Mouse (Mus musculus): Measurements from ENCODE around the gene 4930451I11Rik. TPM values are rescaled to one million over a fixed set of nuclear protein-coding genes. Genes with fewer than 3 reads are reported as not detected.

4930451I11Rik gene
- polyA plus RNA-seq, 1 experiment from 2014 or later: not detected

- WGBS: under 1% methylated on average over 21 of the region's 21 CpGs
- peak overlapping the region; percentile 35 for H3K4me3 ChIP-seq
Measured at GRCm38 (mm10) chr7:126832036-126832598, 678 bp upstream of the 4930451I11Rik start.

GRCm38 (mm10) chr7:126825952-126826351 is 5.5 kb downstream of the 4930451I11Rik start:
- WGBS: 69% methylated on average over 5 of the region's 5 CpGs

More at GRCm38 (mm10) chr7:126832036-126832598, 678 bp upstream of the 4930451I11Rik start:
- Histone ChIP-seq H3K36me3 (no peaks in the 10 kb centered on the region), H3K4me1 (peaks cover 9% of the 10 kb centered on the region), H3K27me3 (peaks cover 24% of the 10 kb centered on the region), H3K9me3 (no peaks in the 10 kb centered on the region), H3K4me2 (peak overlapping the region; percentile 57), H3K9ac (no peak overlapping the region), H3K27ac (no peak overlapping the region)
- ATAC-seq (ENCODE audit: insufficient number of reproducible peaks, insufficient read depth, low FRiP score, low TSS enrichment, low read depth): 0 out of 2 replicates have a peak, but pooled peaks have one; percentile 27

GRCm38 (mm10) chr7:126825403-126825802 is 6.0 kb downstream of the 4930451I11Rik start:
- 20% methylated on average over 8 of the region's 8 CpGs for WGBS
- Histone ChIP-seq H3K9ac (no peak overlapping the region), H3K27me3 (peaks cover 48% of the 10 kb centered on the region), H3K4me2 (no peak overlapping the region), H3K36me3 (no peaks in the 10 kb centered on the region), H3K27ac (no peak overlapping the region), H3K9me3 (no peaks in the 10 kb centered on the region), H3K4me3 (no peak overlapping the region), H3K4me1 (peaks cover 5% of the 10 kb centered on the region; the same call in 1 of the 2 replicates)
- no peak for ATAC-seq (ENCODE audit: insufficient number of reproducible peaks, insufficient read depth, low FRiP score, low TSS enrichment, low read depth)

More at GRCm38 (mm10) chr7:126825952-126826351, 5.5 kb downstream of the 4930451I11Rik start:
- no peak overlapping the region for H3K27ac ChIP-seq
- H3K36me3 ChIP-seq: no peaks in the 10 kb centered on the region
- H3K4me1 ChIP-seq: peaks cover 5% of the 10 kb centered on the region; the same call in 1 of the 2 replicates
- no peaks in the 10 kb centered on the region for H3K9me3 ChIP-seq
- no peak overlapping the region for H3K4me3 ChIP-seq
- no peak overlapping the region for H3K4me2 ChIP-seq
- H3K27me3 ChIP-seq: peaks cover 53% of the 10 kb centered on the region
- no peak overlapping the region for H3K9ac ChIP-seq
- ATAC-seq (ENCODE audit: insufficient number of reproducible peaks, insufficient read depth, low FRiP score, low TSS enrichment, low read depth): no peak

- no peak overlapping the region for H3K4me3 ChIP-seq
- H3K36me3 ChIP-seq: no peaks in the 10 kb centered on the region
- peaks cover 38% of the 10 kb centered on the region for H3K27me3 ChIP-seq
- peaks cover 5% of the 10 kb centered on the region; the same call in 1 of the 2 replicates for H3K4me1 ChIP-seq
- H3K4me2 ChIP-seq: no peak overlapping the region
- no peak overlapping the region for H3K27ac ChIP-seq
- H3K9ac ChIP-seq: no peak overlapping the region
- no peaks in the 10 kb centered on the region for H3K9me3 ChIP-seq
- ATAC-seq (ENCODE audit: insufficient number of reproducible peaks, insufficient read depth, low FRiP score, low TSS enrichment, low read depth): no peak
- WGBS: 11% methylated on average over 10 of the region's 10 CpGs
Measured at GRCm38 (mm10) chr7:126823940-126824339, 7.5 kb downstream of the 4930451I11Rik start.

GRCm38 (mm10) chr7:126823202-126823711 is 8.2 kb downstream of the 4930451I11Rik start:
- Histone ChIP-seq H3K9ac (0 out of 2 replicates have a peak overlapping the region, but pooled peaks have one; percentile 52), H3K27me3 (peaks cover 38% of the 10 kb centered on the region), H3K4me1 (peaks cover 5% of the 10 kb centered on the region; the same call in 1 of the 2 replicates), H3K4me3 (peak overlapping the region; percentile 36), H3K36me3 (no peaks in the 10 kb centered on the region), H3K27ac (no peak overlapping the region), H3K4me2 (peak overlapping the region; percentile 59), H3K9me3 (no peaks in the 10 kb centered on the region)
- 2% methylated on average over 15 of the region's 19 CpGs for WGBS
- ATAC-seq (ENCODE audit: insufficient number of reproducible peaks, insufficient read depth, low FRiP score, low TSS enrichment, low read depth): 0 out of 2 replicates have a peak, but pooled peaks have one; percentile 10

- no peak overlapping the region for H3K9ac ChIP-seq
- H3K4me2 ChIP-seq: peak overlapping the region; percentile 59
- H3K27ac ChIP-seq: no peak overlapping the region
- no peaks in the 10 kb centered on the region for H3K9me3 ChIP-seq
- 10% methylated on average over 9 of the region's 9 CpGs for WGBS
- peaks cover 38% of the 10 kb centered on the region for H3K27me3 ChIP-seq
- peaks cover 5% of the 10 kb centered on the region; the same call in 1 of the 2 replicates for H3K4me1 ChIP-seq
- H3K36me3 ChIP-seq: no peaks in the 10 kb centered on the region
- peak overlapping the region; percentile 36 for H3K4me3 ChIP-seq
- no peak for ATAC-seq (ENCODE audit: insufficient number of reproducible peaks, insufficient read depth, low FRiP score, low TSS enrichment, low read depth)
Measured at GRCm38 (mm10) chr7:126822741-126823140, 8.7 kb downstream of the 4930451I11Rik start.

GRCm38 (mm10) chr7:126821835-126822511 is 9.5 kb downstream of the 4930451I11Rik start:
- no peak for ATAC-seq (ENCODE audit: insufficient number of reproducible peaks, insufficient read depth, low FRiP score, low TSS enrichment, low read depth)
- WGBS: 22% methylated on average over 7 of the region's 7 CpGs

GRCm38 (mm10) chr7:126818818-126819217 is 12.6 kb downstream of the 4930451I11Rik start:
- no peak for ATAC-seq (ENCODE audit: insufficient number of reproducible peaks, insufficient read depth, low FRiP score, low TSS enrichment, low read depth)
- Histone ChIP-seq H3K4me1 (peaks cover 5% of the 10 kb centered on the region; the same call in 1 of the 2 replicates), H3K27ac (no peak overlapping the region), H3K36me3 (no peaks in the 10 kb centered on the region), H3K4me2 (no peak overlapping the region), H3K4me3 (no peak overlapping the region), H3K27me3 (peaks cover 19% of the 10 kb centered on the region), H3K9ac (no peak overlapping the region), H3K9me3 (no peaks in the 10 kb centered on the region)
- 57% methylated on average over 1 of the region's 1 CpGs for WGBS

More at GRCm38 (mm10) chr7:126821835-126822511, 9.5 kb downstream of the 4930451I11Rik start:
- Histone ChIP-seq H3K4me2 (no peak overlapping the region), H3K9me3 (no peaks in the 10 kb centered on the region), H3K4me3 (no peak overlapping the region), H3K36me3 (no peaks in the 10 kb centered on the region), H3K27ac (no peak overlapping the region), H3K9ac (no peak overlapping the region), H3K4me1 (peaks cover 5% of the 10 kb centered on the region; the same call in 1 of the 2 replicates), H3K27me3 (peaks cover 35% of the 10 kb centered on the region)

- Histone ChIP-seq H3K27ac (no peak overlapping the region), H3K4me2 (no peak overlapping the region), H3K4me3 (no peak overlapping the region), H3K27me3 (peaks cover 7% of the 10 kb centered on the region), H3K9ac (no peak overlapping the region), H3K9me3 (no peaks in the 10 kb centered on the region), H3K4me1 (no peaks in the 10 kb centered on the region; the same call in 1 of the 2 replicates), H3K36me3 (no peaks in the 10 kb centered on the region)
- ATAC-seq (ENCODE audit: insufficient number of reproducible peaks, insufficient read depth, low FRiP score, low TSS enrichment, low read depth): no peak
- WGBS: 84% methylated on average over 7 of the region's 7 CpGs
Measured at GRCm38 (mm10) chr7:126817595-126817994, 13.8 kb downstream of the 4930451I11Rik start.

GRCm38 (mm10) chr7:126816494-126816893 is 14.9 kb downstream of the 4930451I11Rik start:
- no peaks in the 10 kb centered on the region; the same call in 1 of the 2 replicates for H3K27me3 ChIP-seq
- H3K36me3 ChIP-seq: no peaks in the 10 kb centered on the region
- no peak overlapping the region for H3K9ac ChIP-seq
- no peak for ATAC-seq (ENCODE audit: insufficient number of reproducible peaks, insufficient read depth, low FRiP score, low TSS enrichment, low read depth)
- no peaks in the 10 kb centered on the region for H3K9me3 ChIP-seq
- H3K27ac ChIP-seq: no peak overlapping the region
- WGBS: 87% methylated on average over 8 of the region's 8 CpGs
- H3K4me2 ChIP-seq: no peak overlapping the region
- H3K4me3 ChIP-seq: no peak overlapping the region
- H3K4me1 ChIP-seq: no peaks in the 10 kb centered on the region

GRCm38 (mm10) chr7:126815726-126816222 is 15.7 kb downstream of the 4930451I11Rik start:
- Histone ChIP-seq H3K4me2 (no peak overlapping the region), H3K4me3 (no peak overlapping the region), H3K27me3 (no peaks in the 10 kb centered on the region; the same call in 1 of the 2 replicates), H3K9me3 (no peaks in the 10 kb centered on the region), H3K9ac (no peak overlapping the region), H3K36me3 (no peaks in the 10 kb centered on the region), H3K27ac (no peak overlapping the region), H3K4me1 (no peaks in the 10 kb centered on the region)
- no peak for ATAC-seq (ENCODE audit: insufficient number of reproducible peaks, insufficient read depth, low FRiP score, low TSS enrichment, low read depth)
- 70% methylated on average over 8 of the region's 8 CpGs for WGBS
